Mouse (Mus musculus): ENCODE measurements around the gene Frrs1.

DNA sequence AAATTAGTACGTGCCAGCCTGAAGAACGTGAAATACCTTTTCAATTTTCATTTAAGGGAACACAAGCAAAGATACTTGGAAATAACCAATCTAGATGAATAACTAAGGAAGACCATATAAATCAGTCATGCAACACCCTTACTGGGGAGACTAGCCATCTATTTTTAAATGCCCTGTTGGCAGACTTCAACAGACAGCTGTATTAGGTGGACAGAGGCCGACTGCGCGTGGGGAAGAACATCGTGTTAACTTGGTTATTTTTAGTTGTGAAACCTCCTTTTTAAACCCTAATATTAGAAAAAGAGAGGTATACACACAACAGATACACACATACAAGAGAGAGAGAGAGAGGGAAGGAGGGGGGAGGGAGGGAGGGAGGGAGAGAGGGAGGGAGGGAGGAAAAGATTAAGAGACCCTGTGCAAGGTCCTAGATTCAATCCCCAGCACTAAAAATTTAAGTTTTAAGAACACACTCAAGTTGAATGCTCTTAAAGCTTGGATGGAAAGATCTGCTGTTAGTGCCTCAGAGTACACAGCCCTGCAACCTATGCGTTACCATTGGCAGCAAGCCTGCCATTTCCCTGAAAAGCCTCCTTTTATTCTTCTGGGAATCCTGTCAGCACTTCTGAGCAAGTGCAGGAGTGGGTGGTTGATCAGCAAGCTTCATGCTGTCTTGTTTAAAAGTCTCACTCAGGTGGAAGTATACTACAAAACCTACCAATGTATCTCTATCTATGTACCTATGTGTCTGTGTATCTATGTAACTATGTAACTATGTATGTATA lies 26.5 kb upstream of the Frrs1 start:
- TF ChIP-seq CTCF (IDR thresholded peaks at IDR 0.05; ENCODE audit: low read depth) = no peak
- TF ChIP-seq EP300 (IDR thresholded peaks at IDR 0.05; ENCODE audit: low read depth) = no peak

Data from liver, embryonic 14.5 days (tissue).